Mouse (Mus musculus) natural killer cell, adult 2 months (primary cell): ENCODE results near the gene Calhm5.

Source experiments
- DNase-seq, 2 experiments: peaks; one replicate each; pipeline ENCODE4 v3.0.0; 2022; ENCODE audit warnings: low spot score in 2 of 2

Calhm5 gene

GRCm38 (mm10) chr10:34096418-34096883 lies at the start of gene Calhm5:
TSS of gene Calhm5 (minus strand) at chr10:34096519.
- no peak for DNase-seq

- no peak for DNase-seq
Measured at GRCm38 (mm10) chr10:34141693-34142092, 45.4 kb upstream of the Calhm5 start.

GRCm38 (mm10) chr10:34139768-34140167 lies 43.4 kb upstream of the Calhm5 start:
- DNase-seq: no peak

GRCm38 (mm10) chr10:34138027-34138426 lies 41.7 kb upstream of the Calhm5 start:
- DNase-seq: no peak

GRCm38 (mm10) chr10:34136432-34136831 lies 40.1 kb upstream of the Calhm5 start:
- no peak for DNase-seq

GRCm38 (mm10) chr10:34131356-34131755 lies 35.0 kb upstream of the Calhm5 start:
- peak in 1 of 2 experiments; percentile 23 for DNase-seq

GRCm38 (mm10) chr10:34128391-34128790 lies 32.1 kb upstream of the Calhm5 start:
- DNase-seq: no peak

- DNase-seq: peak; percentile 17 to 40
Measured at GRCm38 (mm10) chr10:34127392-34128378, 31.4 kb upstream of the Calhm5 start, which contains the start of gene Calhm6. TSS of gene Calhm6 (minus strand) at chr10:34127984.

GRCm38 (mm10) chr10:34118421-34118820 lies 22.1 kb upstream of the Calhm5 start:
- no peak for DNase-seq

- no peak for DNase-seq
Measured at GRCm38 (mm10) chr10:34117770-34118169, 21.5 kb upstream of the Calhm5 start.

- no peak for DNase-seq
Measured at GRCm38 (mm10) chr10:34117131-34117530, 20.8 kb upstream of the Calhm5 start.

GRCm38 (mm10) chr10:34111964-34112738 lies 15.8 kb upstream of the Calhm5 start:
- DNase-seq: no peak

GRCm38 (mm10) chr10:34110863-34111465 lies 14.6 kb upstream of the Calhm5 start:
- peak; percentile 6 to 31 for DNase-seq

- no peak for DNase-seq
Measured at GRCm38 (mm10) chr10:34095964-34096363, 355 bp downstream of the Calhm5 start.

- DNase-seq: no peak
Measured at GRCm38 (mm10) chr10:34095147-34095546, 1.2 kb downstream of the Calhm5 start.

GRCm38 (mm10) chr10:34091888-34092287 lies 4.4 kb downstream of the Calhm5 start:
- no peak for DNase-seq

GRCm38 (mm10) chr10:34090481-34090880 lies 5.8 kb downstream of the Calhm5 start:
- DNase-seq: no peak

GRCm38 (mm10) chr10:34089517-34089916 lies 6.8 kb downstream of the Calhm5 start:
- no peak for DNase-seq

- DNase-seq: no peak
Measured at GRCm38 (mm10) chr10:34088515-34088914, 7.8 kb downstream of the Calhm5 start.

GRCm38 (mm10) chr10:34086514-34086913 lies 9.8 kb downstream of the Calhm5 start:
- no peak for DNase-seq

- DNase-seq: no peak
Measured at GRCm38 (mm10) chr10:34074522-34075200, 21.7 kb downstream of the Calhm5 start.
